Mouse (Mus musculus) CD4-positive, CD25-positive, alpha-beta regulatory T cell, adult 9 weeks (primary cell): Measurements from ENCODE around the gene Stt3b. TPM values are rescaled to one million over a fixed set of nuclear protein-coding genes. Genes with fewer than 3 reads are reported as not detected.

Experiments
- polyA plus RNA-seq: library from polyadenylated mRNA; unstranded; fragments of 100-300 nt; shearing (Covaris generic); gene quantifications from one replicate; pipeline ENCODE4 v1.2.1, GENCODE M21; 2017

The Stt3b gene
- 17.3 TPM for polyA plus RNA-seq

DNA sequence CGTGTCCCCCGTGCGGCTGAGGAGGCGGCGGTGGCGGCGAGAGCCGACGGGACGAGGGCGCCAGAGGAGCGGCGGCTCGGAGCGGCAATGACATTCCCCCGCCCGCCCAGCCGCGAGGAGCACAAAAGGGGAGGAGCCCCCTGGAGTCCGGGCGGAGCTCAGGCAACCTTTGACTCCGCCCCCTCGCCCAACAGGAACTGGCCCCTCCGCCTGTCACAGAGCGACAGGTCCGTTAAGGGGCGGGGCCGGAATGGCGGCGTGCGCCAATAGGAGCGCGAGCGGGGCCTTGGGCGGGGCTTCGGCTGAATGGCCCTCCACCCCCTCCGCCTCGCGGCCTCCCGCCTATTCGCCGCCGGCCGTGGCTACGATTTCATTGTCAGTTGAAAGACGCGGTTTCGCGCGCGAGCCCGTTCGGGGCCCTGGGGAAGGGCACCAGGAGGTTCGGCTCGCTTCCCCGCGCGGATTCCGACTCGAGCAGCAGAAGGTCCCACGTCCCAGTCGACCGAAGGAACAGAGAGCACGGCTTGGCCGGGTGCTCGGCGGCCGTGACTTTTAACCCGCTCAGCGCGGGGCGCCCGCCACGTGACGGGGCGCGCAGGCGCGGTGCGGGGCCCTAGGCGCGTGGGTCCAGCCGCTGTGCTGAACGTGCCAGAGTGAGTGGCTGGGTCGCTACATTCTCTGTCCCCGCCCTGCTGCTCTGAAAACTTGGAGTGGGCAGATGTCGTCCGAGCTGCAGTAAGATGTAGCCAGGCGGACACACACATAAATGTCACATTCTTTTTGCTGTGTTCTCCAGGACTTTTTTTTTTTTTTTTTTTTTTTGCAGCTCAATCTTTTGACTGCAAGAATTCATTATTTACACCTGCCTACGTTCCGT, at the start of gene Stt3b:
Gene Stt3b, minus strand, starts transcription at position 76 of the 877 bp plus-strand sequence.

